Mouse (Mus musculus) kidney, postnatal 10 days (tissue): ENCODE results near the gene Maml1.

Experiments
- DNase-seq: peaks from one replicate; pipeline ENCODE4 v3.0.0; 2021; ENCODE audit warnings: mixed read lengths

Maml1 gene

DNA sequence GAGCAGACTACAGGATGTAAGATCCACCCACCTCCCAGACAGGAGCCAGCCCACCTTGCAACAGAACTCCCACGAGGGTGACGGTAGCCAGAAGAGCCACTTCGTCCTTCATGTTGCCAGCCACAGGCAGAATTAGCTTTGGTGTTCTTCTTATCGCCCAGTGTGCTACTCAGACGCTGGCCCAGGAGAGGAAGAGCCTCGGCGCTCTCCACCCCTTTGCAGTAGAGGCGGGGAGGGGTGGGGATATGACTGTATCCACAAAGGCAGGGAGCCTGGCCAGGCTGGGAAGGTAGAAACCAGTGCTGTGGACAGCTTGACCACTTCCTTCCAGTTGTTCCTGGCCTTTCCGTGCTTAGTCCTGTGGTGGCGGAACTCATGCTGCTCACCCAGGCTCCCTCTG is 53.8 kb downstream of the Maml1 start, which contains the start of gene Ltc4s:
Ltc4s (minus strand) TSS at position 293 of the 400 bp plus-strand sequence.
- DNase-seq = no peak

DNA sequence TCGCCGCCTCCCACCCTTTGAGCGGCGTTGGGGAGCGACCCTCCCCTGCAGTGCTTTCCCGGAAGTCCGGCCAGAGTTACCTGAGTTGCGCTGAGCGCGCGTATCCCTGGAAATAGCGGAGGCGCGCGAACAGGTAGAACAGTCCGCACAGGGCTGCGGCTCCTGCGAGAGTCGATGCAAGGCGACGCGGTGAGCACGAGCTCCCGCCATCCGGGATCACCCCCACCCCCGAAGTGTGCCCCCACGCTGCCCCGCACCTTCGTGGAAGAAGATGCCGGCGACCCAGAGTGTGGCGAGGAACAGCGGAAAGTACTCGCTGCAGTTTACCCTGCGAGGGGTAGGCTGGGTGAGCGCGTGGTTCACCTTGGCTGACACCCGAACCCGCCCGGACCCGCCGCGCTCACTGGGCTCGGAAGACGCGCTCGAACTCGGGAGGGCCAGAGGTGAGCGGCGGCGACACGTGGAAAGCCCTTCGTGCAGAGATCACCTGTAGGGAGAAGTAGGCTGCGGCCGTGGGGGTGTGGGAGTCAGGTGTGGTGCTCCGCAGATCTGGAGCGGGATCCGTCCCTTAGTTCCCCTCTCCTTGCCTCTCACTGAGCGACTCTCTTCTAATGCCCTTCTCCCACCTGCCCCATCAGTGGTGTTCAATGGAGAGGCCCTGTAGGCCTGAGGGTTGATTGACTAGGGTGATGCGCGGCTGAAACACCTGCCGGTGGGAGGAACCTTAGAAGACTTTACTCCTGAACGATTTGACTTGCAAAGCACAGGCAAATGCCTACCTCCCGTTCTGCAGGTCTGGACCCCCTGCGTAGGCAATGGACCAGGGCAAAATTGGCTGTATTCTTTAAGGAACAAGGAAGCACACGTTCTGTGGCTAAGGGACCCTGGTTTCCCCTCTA is 54.9 kb downstream of the Maml1 start:
- DNase-seq = peak; percentile 58

DNA sequence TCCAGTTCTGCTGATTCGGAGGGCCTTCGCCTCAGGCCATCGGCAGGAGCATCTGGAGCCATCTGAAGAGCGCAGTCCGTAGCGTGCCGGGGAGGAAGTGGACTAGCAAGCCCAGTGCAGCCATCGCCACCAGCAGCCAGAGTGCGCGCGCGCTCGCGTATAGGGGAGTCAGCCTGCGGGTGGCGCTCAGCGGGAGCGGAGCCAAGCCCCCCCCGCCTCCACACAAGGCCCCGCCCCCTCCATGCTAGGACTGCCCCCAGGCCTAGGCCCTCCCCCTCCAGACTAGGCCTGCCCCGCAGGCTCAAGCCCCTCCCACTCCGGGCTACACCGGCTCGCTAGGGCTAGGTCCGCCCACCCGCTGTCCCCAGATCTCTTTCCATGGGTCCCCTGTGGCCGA is 55.6 kb downstream of the Maml1 start:
- peak; percentile 96 for DNase-seq

DNA sequence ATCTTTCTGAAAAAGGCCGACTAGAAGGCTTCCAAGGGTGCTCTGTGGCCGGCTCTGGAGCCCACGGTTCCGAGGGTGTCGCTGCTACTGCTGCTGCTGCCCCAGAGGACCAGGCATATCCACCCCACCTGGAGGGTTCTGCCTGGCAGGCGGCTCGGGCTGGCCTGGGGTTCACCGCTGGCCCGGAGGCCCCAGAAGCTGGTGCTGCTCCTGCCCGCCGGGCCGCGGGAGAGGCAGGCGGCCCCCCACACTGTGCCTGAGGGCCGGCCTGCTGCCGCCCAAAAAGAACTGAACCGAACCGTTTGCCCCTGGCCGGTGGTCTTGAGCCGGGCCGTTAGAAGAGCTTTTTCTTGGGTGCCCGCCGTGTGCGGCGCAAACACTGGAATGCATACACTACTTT is 57.5 kb downstream of the Maml1 start:
- no peak for DNase-seq

DNA sequence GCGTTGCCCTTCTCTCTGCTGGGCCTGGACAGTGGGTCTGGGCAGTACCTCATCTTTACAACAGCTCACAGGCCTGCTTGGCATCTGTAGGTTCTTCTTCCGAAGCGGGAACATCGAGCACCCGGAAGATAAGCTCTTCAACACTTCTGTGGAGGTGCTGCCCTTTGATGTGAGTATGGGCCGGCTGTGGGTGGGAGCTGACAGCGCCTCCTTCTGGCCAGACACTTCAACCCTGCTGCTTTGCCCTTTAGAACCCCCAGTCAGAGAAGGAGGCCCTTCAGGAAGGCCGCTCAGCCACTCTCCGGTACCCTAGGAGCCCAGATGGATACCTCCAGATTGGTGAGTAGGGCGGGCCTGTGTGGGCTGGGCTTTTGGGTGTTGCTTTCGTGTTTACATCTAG is 58.1 kb downstream of the Maml1 start:
- peak; percentile 34 for DNase-seq

DNA sequence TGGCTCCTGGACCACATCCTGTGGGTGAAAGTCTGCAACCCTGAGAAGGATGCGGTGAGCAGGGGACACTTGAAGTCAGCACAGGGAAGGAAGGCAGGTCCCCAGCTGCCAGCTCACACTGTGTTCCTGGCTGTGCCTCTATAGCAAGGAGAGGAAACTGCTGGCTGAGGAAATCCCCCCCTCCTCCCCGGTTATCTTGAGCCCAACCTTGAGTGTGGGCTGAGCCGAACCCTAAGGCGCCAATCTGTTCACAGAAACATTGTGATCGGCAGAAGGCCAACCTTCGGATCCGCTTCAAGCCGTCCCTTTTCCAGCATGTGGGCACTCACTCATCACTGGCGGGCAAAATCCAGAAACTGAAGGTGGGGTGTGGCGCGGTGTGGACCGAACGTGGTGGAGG is 59.1 kb downstream of the Maml1 start:
- no peak for DNase-seq

DNA sequence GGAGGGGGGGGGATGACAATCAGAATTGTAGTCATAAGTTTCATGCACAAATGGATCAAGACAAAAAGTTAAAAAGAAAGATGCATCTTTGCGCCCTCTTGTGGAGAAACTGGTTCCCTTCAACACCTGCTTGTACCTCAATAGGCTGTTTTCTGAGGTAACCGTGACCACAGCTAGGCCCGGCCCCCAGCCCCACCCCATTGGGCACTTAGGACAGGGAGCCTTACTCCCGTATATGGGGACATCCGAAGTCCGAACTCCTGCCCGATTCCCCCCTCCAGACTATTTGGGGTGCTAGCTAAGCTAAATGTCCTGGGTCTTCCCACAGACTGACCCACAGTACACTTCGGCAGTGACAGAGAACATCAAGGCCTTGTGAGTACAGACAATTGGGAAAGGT is 60.7 kb downstream of the Maml1 start:
- DNase-seq = peak; percentile 78

DNA sequence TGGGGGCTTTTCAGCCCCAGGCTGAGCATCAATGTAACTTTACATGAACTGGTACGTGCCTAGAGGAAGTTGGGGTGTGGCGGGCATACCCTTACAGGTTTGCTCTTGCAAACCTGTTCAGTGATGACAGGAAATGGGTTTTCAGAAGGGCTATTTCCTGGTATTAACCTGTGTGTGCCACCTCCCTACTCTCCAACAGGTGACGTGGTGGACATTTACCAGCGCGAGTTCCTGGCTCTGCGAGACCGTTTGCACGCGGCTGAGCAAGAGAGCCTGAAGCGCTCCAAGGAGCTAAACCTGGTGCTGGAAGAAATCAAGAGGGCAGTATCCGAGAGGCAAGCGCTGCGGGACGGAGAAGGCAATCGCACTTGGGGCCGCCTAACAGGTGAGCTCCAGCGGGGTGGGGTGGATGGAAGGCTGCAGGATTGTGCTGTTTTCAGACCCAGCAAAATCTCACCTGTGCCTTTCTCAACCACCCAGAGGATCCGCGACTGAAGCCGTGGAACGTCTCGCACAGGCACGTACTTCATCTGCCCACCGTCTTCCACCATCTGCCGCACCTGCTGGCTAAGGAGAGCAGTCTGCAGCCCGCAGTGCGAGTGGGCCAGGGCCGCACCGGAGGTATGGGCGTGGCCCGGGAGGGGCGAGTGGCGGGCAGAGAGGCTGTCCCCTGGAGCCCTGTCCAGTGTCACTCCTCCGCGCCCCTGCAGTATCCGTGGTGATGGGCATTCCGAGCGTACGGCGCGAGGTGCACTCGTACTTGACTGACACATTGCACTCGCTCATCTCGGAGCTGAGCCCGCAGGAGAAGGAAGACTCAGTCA is 61.4 kb downstream of the Maml1 start:
- DNase-seq = peak; percentile 36

DNA sequence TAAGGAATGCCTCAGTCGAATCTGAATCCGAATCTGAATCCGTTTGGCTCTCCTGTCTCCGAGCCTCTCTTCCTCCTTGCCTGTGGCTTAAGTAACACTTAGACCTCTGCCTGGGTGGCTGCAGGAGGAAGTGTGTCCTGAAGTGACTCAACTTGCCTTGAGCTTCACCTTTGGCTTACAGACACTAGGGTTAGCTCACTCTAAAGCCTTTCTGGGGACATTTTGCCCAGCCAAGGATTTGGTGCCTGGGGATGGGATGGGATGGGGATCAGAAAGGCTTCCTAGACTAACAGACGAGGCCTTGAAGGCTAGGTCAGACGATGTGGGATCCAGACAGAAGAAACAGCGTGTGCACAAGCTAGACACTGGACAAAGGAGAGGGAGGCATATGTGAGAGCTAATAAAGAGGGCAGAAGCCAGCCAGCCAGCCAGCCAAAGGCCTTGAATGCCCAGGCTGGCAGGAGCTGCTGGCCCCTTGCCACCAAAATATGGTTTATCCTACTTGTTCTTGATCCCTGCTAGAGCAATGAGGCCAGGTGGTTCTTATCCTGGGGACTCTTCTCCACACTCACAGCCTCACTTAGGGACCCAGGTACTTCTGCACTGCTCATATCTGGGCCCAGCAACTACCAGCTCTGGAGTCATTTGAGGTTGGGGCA is 62.7 kb downstream of the Maml1 start:
- DNase-seq = peak; percentile 56

DNA sequence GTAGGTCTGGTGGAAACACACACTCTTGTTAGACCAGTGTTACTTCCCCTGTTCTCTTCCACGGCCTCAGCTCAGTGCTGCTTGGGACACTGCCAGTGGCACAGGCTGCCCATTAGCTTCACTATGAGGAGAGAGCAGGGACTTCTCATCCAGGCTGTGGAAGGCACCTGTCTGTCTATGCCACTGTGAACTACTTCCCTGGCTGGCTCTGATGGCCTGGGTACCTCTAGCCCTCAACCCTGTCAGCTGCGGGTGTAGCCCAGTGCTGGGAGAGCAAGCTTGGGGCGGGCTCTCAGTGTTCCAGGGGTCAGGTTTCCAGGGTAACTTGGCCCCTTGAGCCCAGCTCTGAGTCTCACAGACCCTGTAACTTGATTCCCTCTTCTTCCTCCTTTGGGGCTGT is 63.3 kb downstream of the Maml1 start:
- DNase-seq = peak; percentile 37

DNA sequence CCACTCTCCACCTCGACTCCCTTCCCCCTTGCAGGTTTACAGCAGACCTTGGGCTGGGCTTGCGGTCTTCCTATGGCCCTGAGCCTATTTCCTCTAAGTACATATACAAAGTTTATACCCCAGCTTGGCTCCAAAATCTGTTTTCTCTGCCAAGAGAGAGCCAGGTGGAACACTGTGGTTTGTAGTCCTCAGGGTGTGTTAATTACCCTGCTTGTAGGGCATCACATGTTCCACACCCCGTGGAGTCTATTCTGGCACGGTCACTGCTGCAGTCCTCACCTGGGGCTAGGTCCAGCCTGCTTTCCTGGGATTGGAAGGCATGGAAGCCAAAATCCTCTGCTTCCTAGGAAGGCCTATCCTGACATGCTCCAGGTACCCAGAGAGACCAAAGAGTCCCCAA is 64.4 kb downstream of the Maml1 start:
- no peak for DNase-seq

DNA sequence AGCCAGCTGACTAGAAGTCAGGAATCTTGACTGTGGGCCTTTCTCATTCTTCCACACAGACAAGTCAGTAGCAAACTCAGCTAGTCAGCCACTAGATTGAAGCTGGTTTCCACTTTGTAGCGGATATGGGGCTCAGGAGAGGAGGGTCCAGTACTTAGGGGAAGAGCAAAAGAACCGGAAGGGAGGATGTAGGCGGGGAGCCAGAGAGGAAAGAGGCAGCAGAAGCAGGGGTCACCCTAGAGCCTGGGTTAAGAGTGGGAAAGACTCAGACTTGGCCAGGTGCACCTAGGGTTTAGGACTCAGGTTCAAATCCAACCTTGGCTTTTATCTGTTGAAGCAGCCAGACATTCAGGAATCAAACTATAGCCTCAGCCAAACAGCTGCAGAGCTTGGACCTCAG is 64.9 kb downstream of the Maml1 start:
- DNase-seq = peak; percentile 56

DNA sequence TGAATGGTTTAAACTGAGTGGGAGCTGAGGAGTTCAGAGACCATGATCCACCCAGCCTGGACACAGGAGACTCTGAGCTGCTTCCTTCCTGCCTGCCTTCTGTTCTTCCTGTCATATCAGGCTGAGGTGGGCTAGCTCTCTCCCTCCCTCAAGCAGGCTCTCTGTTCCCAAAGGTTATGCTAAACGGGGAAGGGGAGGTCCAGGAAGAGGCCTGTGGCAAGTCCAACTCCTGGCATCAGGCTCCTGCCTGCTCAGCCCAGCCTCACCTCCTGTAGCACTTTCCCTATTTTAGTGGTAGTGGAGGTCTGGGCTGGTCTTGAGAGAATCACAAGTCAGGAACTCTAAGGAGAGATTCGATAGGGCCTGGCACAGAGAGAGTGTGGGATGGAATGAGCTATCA is 65.7 kb downstream of the Maml1 start:
- no peak for DNase-seq

DNA sequence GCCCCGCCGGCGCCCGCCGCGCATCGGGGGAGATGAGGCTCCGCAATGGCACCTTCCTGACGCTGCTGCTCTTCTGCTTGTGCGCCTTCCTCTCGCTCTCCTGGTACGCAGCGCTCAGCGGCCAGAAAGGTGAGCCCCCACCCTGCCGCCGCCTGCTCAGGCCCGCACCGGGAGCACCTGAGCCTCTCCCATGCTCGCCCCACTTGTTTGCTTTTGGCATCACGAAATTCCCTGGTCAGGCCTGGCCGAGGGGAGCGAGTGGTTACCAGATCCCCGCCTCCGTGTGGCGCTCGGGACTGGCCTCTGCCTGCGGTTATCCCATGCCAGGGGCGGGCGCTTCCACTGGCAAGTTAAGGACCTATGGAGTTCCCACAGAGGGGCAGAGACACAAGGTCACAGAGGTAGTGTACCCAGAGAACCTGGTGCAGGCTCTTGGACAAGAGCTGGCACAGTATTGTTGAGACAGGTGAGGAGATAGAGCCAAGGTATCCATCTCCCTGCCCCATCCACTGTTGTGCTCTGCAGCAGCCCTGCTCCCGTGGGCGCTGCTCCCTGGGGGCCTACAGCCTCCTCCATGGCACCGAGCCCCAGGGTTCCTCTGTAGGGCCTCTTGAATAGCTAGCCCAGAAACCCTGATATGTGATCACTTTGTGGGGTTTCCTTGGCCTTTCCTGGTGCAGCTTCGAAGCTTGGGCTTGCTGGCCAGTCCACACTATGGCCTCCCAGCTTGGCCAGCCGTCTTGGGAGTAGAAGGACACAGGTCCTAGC is 66.3 kb downstream of the Maml1 start:
- peak; percentile 75 for DNase-seq

DNA sequence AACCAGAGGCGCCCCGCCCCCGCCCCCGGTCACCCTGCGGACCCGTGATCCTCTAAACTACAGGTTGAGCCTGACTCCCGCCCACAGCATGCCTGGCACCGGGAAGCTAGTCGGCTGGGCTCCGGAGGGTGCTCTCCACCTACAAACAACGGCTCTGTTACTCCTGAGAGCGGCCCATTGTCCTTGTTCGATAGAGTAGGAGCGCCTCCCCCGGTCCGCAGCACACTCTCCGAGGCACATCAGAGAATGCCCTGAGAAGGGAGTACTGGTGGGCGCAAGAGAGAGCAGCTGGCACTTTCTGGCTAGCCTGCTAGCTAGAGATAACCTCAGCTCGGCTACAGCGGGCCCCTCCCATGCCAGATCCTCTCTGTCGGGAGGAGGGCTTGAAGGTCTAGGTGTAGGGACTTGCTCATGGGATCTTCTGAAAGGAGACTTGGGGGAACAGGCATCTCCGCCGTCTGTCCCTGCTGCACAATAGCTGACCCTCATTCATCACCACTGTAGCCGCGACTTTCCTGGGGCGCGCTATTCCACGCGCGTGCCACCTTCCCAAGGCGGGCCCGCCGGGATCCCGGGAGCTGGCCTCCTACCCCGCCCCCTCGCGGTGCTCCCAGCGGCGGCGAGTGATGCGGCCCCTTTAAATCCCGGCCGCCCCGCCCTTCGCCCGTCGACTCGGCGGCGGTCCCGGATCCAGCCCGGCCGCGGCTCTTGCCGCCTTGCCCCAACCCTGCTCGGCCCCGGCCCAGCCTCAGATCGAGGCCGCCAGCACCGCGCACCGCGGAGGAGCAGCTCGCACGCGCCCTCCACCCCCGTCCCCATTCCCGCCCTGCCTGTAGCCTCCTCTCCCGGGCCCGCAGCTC is 67.2 kb downstream of the Maml1 start:
- peak; percentile 95 for DNase-seq

DNA sequence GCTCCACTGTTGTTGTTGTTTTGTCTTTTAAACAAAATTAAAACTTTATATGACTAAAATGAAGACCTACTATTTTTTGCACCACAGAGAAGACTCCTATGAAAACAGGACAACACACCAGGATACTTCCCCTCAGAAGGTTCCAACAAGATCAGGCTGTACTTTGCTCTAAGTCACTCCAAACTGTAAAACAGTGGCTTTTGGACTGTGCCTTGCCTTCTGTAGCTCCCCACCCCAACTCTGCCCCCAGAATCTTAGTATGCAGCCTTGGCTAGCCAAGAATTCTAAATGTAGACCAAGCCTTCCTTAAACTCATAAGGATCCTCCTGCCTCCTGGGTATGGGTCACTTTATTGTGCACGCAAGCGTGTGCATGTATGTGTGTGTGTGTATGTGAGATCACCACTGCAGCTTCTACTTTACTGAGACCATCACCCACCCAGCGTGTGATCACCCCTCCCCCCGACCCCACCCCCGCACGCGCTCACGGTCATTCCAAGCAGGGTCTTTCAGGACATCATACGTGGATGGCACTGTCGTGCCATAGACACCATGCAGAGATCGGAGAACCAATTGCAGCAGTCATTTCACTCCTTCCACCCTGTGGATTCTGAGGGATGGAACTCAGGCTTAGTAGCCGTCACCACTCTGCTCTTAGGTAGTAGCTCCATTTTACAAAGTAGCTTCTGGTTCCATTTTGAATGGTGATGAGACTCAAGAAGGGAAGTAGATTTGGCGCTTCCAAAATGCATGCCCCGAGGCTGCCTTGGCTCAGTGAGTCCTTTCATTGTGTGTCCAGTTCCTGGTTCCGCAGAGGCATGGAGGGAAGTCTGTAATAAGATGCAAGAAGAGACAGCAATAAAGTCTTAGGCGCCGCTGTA is 68.1 kb downstream of the Maml1 start:
- no peak for DNase-seq

DNA sequence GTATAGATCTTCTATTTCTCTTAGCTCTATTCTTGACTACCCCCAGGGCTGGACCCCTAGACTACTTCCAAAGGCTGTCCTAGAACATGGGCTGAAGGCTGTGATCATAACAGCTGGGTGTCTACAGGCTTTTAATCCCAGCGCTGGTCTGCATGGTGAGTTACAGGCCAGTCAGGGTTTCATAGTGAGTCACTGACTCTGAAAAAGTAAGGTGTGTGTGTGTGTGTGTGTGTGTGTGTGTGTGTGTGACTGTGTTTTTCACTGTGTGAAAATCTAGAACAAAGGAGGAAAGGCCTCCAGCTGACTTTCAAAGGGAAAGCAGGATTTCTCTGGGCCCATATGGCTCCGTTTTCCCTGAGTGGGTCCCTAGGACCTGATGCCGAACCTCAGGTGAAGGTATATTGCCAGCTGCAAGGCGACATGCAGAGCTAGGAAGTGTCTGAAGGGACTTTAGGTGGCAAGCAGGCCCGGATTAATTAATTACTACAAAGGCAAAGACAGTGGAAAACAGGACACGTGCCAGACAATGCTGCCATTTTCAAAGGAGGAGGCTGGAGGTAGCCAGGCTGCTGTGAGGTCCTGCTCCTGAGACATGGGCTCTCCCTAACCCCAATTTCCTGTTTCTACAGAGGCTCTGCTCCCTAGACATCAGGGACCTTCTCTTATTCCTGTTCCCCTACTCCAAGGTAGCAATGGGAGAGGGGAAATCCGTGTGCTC is 69.4 kb downstream of the Maml1 start:
- DNase-seq = peak; percentile 53

DNA sequence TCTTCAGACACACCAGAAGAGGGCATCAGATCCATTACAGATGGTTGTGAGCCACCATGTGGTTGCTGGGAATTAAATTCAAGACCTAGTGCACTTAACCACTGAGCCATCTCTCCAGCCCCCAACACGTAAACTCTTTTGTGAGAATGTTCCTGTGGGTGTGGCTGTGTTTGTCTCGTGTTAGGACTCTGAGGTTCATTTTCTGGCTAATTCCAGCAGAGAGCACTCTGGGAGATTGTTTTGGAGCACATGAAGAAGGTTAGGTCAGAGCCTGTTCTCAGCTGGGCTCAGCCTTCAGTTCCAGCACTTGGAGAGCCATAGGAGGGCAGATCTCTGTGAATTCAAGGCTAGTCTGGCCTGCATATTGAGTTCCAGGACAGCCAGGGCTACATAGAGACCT is 72.3 kb downstream of the Maml1 start:
- no peak for DNase-seq

DNA sequence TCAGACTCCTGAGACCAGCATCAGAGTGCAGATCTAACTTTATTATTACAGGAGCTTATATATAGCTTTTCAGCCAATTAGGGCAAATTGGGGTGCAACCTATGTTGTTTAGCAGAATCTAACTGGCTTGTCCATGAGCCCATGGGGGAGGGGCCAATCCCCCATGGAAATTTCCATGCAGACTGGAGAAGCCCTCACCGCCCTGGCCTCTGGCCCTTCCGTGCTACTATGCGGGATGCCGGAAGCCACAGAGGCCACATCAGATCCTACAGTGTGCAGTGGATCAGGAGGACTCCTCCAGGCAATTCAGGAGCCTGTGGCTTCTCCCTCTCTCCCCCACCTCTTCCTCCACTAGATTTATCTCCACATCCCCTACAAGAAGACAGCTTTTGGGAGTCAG is 74.3 kb downstream of the Maml1 start:
- DNase-seq = peak; percentile 69
